22 mouse cellular contexts compared by ENCODE assay signal in genomic region chr1:59110524-59110923, GRCm38 (mm10). TPM values are rescaled to one million over a fixed set of nuclear protein-coding genes. Genes with fewer than 3 reads are reported as not detected.
DNase-seq lines count a peak whose midpoint lies in the region; ATAC-seq and TF ChIP-seq lines count a peak whose summit lies in the region.
"Had no signal": no experiment of that assay in that cellular context is flagged by ENCODE, and none has a peak within 500 bp of the region (broad histone marks: within the 10 kb centered on the region; RNA-seq: fewer than 3 reads in every experiment).

No protein-coding gene starts in this region.

- TF ChIP-seq POLR2A in kidney, adult 2 months (IDR thresholded peaks at IDR 0.05; ENCODE audit: low read depth, low read length), result no peak
- no peak for TF ChIP-seq POLR2A in brain, embryonic 14.5 days (IDR thresholded peaks at IDR 0.05; ENCODE audit: borderline replicate concordance, extremely low read depth, insufficient read depth, insufficient read length, poor library complexity, severe bottlenecking)

- DNase-seq in kidney, adult 2 months, result peak; percentile 68
- peak; percentile 5 for DNase-seq in brain, embryonic 14.5 days (ENCODE audit: low read depth)
- DNase-seq in fat pad, adult 2 months (ENCODE audit: extremely low read depth, low read depth, low spot score), result peak; percentile 19
- DNase-seq in lung, postnatal 14 days, result peak; percentile 5
- DNase-seq in cerebellum, adult 11 months, result no peak
- DNase-seq in cerebellum, postnatal 4 days (ENCODE audit: low spot score in 2 of 2), result no peak
- DNase-seq: adrenal gland, adult 2 months; gastrocnemius, postnatal 36 days; heart, postnatal 36 days; thymus, postnatal 4 days had no signal

- H3K4me3 ChIP-seq in kidney, adult 2 months (ENCODE audit: insufficient read depth, low read depth, low read length), result no peak overlapping the region
- H3K4me3 ChIP-seq in kidney, embryonic 16.5 days (ENCODE audit: low read length), result no peak overlapping the region
- H3K4me3 ChIP-seq: embryonic facial prominence, embryonic 12.5 days; erythroblast, embryonic 14.5 days; forebrain, embryonic 13.5 days; heart, embryonic 15.5 days; hindbrain, embryonic 13.5 days had no signal

- H3K27ac ChIP-seq in kidney, adult 2 months (ENCODE audit: insufficient read depth, low read depth, low read length), result no peak overlapping the region
- H3K27ac ChIP-seq in kidney, embryonic 16.5 days (ENCODE audit: low read length), result no peak overlapping the region
- H3K27ac ChIP-seq: embryonic facial prominence, embryonic 12.5 days; forebrain, embryonic 13.5 days; heart, embryonic 15.5 days; hindbrain, embryonic 13.5 days; kidney, postnatal 0 days had no signal

- peaks cover 7% of the 10 kb centered on the region; the same call in 1 of the 2 replicates for H3K4me1 ChIP-seq in kidney, adult 2 months (ENCODE audit: control insufficient read depth, insufficient read depth, low read length)
- no peaks in the 10 kb centered on the region for H3K4me1 ChIP-seq in kidney, embryonic 16.5 days (ENCODE audit: insufficient read depth, low read length)
- H3K4me1 ChIP-seq: embryonic facial prominence, embryonic 12.5 days; forebrain, embryonic 13.5 days; heart, embryonic 15.5 days; hindbrain, embryonic 13.5 days had no signal

- no peaks in the 10 kb centered on the region for H3K27me3 ChIP-seq in kidney, adult 2 months (replicated peaks; ENCODE audit: control insufficient read depth, insufficient read depth, low read length)
- H3K27me3 ChIP-seq in kidney, embryonic 16.5 days (ENCODE audit: insufficient read depth, low read length), result no peaks in the 10 kb centered on the region
- H3K27me3 ChIP-seq: embryonic facial prominence, embryonic 12.5 days; forebrain, embryonic 13.5 days; heart, embryonic 15.5 days; hindbrain, embryonic 13.5 days had no signal

- H3K4me2 ChIP-seq in kidney, embryonic 16.5 days (replicated peaks; ENCODE audit: low read depth, low read length), result no peak overlapping the region
- H3K4me2 ChIP-seq: embryonic facial prominence, embryonic 12.5 days; forebrain, embryonic 13.5 days; heart, embryonic 15.5 days; hindbrain, embryonic 13.5 days; midbrain, embryonic 11.5 days had no signal

- WGBS in kidney, adult 2 months, result 66% methylated on average over 8 of the region's 8 CpGs
- WGBS in kidney, embryonic 16.5 days, result 82% methylated on average over 8 of the region's 8 CpGs

- no peak for ATAC-seq in kidney, embryonic 16.5 days (ENCODE audit: low FRiP score, low TSS enrichment)
- ATAC-seq: forebrain, embryonic 13.5 days had no signal

- no peaks in the 10 kb centered on the region for H3K9me3 ChIP-seq in kidney, embryonic 16.5 days (ENCODE audit: low read length)
- H3K9me3 ChIP-seq: embryonic facial prominence, embryonic 12.5 days; forebrain, embryonic 13.5 days; heart, embryonic 15.5 days; hindbrain, embryonic 13.5 days had no signal

- H3K36me3 ChIP-seq in kidney, adult 2 months (ENCODE audit: control insufficient read depth, insufficient read depth, low read length), result peaks cover 3% of the 10 kb centered on the region; the same call in 1 of the 2 replicates
- H3K36me3 ChIP-seq in kidney, embryonic 16.5 days (ENCODE audit: insufficient read depth, low read length), result peaks cover 31% of the 10 kb centered on the region
- H3K36me3 ChIP-seq: heart, embryonic 15.5 days had no signal

- TF ChIP-seq CTCF in kidney, adult 2 months (conservative IDR thresholded peaks at IDR 0.05; ENCODE audit: insufficient read depth, insufficient read length, low read depth, low read length), result 0 out of 2 replicates have a peak, but pooled peaks have one; percentile 9
- no peak for TF ChIP-seq CTCF in brain, embryonic 14.5 days (IDR thresholded peaks at IDR 0.05; ENCODE audit: borderline replicate concordance, extremely low read depth, insufficient read depth, insufficient read length)

- no peak overlapping the region for H3K9ac ChIP-seq in kidney, embryonic 16.5 days (replicated peaks; ENCODE audit: low read length)
- H3K9ac ChIP-seq: embryonic facial prominence, embryonic 12.5 days; forebrain, embryonic 13.5 days; heart, embryonic 15.5 days; hindbrain, embryonic 13.5 days had no signal

RNA-seq across cellular contexts. Expression of gene Tmem237, which starts 9.7 kb away (rescaled TPM):
- 9.6 and 10.3 TPM in 2 replicates for polyA plus RNA-seq in kidney, adult 2 months (2012; rRNA removed)
- 42.0 and 42.6 TPM in 2 replicates for polyA plus RNA-seq in kidney, embryonic 16.5 days (2015; fragmentation: Nextera tagmentation; extraction: Ambion mirVana)
- 30.8 and 34.0 TPM in 2 replicates for polyA plus RNA-seq in brain, embryonic 14.5 days (2012; rRNA removed)

RNA-seq across cellular contexts. Expression of gene C2cd6, which starts 15.8 kb away (rescaled TPM):
- 0.06 TPM in 1 of 2 replicates, not detected in the other for polyA plus RNA-seq in kidney, adult 2 months (2012; rRNA removed)
- polyA plus RNA-seq in kidney, embryonic 16.5 days (2015; fragmentation: Nextera tagmentation; extraction: Ambion mirVana), result not detected in 2 replicates
- polyA plus RNA-seq in brain, embryonic 14.5 days (2012; rRNA removed), result 0.03 and 0.06 TPM in 2 replicates
- polyA plus RNA-seq: adrenal gland, adult 2 months; C2C12; embryonic facial prominence, embryonic 12.5 days; erythroblast, embryonic 14.5 days; forebrain, embryonic 13.5 days; heart, embryonic 15.5 days; hindbrain, embryonic 13.5 days; kidney, postnatal 0 days; limb, embryonic 14.5 days; liver, embryonic 16.5 days; midbrain, embryonic 11.5 days; stomach, embryonic 14.5 days had no signal

RNA-seq across cellular contexts. Expression of gene Mpp4, which starts 52.7 kb away (rescaled TPM):
- polyA plus RNA-seq in kidney, adult 2 months (2012; rRNA removed), result 2.6 TPM in 2 replicates
- polyA plus RNA-seq in kidney, embryonic 16.5 days (2015; fragmentation: Nextera tagmentation; extraction: Ambion mirVana), result 0.48 and 0.65 TPM in 2 replicates
- 2.2 and 3.0 TPM in 2 replicates for polyA plus RNA-seq in brain, embryonic 14.5 days (2012; rRNA removed)

Comparison
In these comparisons a context has a peak if more than half of its experiments do, and no peak if none do; other contexts are left out.
1. DNase-seq: peak in kidney, adult 2 months (single experiment), brain, embryonic 14.5 days (single experiment), fat pad, adult 2 months (single experiment) and lung, postnatal 14 days (single experiment); none in cerebellum, adult 11 months (single experiment) and cerebellum, postnatal 4 days (0 of 2).